Mouse (Mus musculus) ES-Bruce4 (cell line): Measurements from ENCODE around the gene Iqcf3. TPM values are rescaled to one million over a fixed set of nuclear protein-coding genes. Genes with fewer than 3 reads are reported as not detected.

Experiments
- H3K27ac ChIP-seq: 2 replicates; pipeline ENCODE4 v1.5.1; 2012; ENCODE audit warnings: low read length, inconsistent platforms; ENCODE audit not compliant: insufficient read depth
- H3K27me3 ChIP-seq: 2 replicates; pipeline ENCODE4 v1.6.1; 2012; ENCODE audit warnings: mild to moderate bottlenecking, low read length, inconsistent platforms; ENCODE audit not compliant: control insufficient read depth, poor library complexity, insufficient read depth, severe bottlenecking
- H3K36me3 ChIP-seq: 2 replicates; pipeline ENCODE4 v1.6.1; 2012; ENCODE audit warnings: inconsistent platforms, mild to moderate bottlenecking, low read length, moderate library complexity; ENCODE audit not compliant: control insufficient read depth, poor library complexity, insufficient read depth, severe bottlenecking
- H3K4me1 ChIP-seq: one replicate; pipeline ENCODE4 v1.8.1; 2011; ENCODE audit warnings: low read length; ENCODE audit not compliant: control insufficient read depth, insufficient read depth
- H3K4me3 ChIP-seq: 2 replicates; pipeline ENCODE4 v1.5.1; 2011; ENCODE audit warnings: low read depth, mild to moderate bottlenecking, low read length
- H3K9ac ChIP-seq: 2 replicates; pipeline ENCODE4 v1.6.1; 2012; ENCODE audit warnings: low read depth, mild to moderate bottlenecking, inconsistent platforms; ENCODE audit not compliant: poor library complexity, severe bottlenecking
- H3K9me3 ChIP-seq: replicated peaks from 2 replicates; pipeline ENCODE4 v1.6.1; 2012; ENCODE audit warnings: mild to moderate bottlenecking, low read length, inconsistent platforms; ENCODE audit not compliant: control insufficient read depth, poor library complexity, insufficient read depth, severe bottlenecking
- CTCF ChIP-seq: IDR thresholded peaks from one replicate; pipeline ENCODE4 v1.8.1; 2011; ENCODE audit warnings: low read depth, low read length
- EP300 ChIP-seq: IDR thresholded peaks from 2 replicates; pipeline ENCODE4 v1.6.1; 2011; ENCODE audit warnings: low read depth, low read length; ENCODE audit not compliant: insufficient read depth
- POLR2A ChIP-seq: IDR thresholded peaks from one replicate; pipeline ENCODE4 v1.8.1; 2011; ENCODE audit warnings: low read length; ENCODE audit not compliant: insufficient read depth
- polyA plus RNA-seq: library from polyadenylated mRNA; stranded (reverse); fragments of >200 nt; gene quantifications from 2 replicates; pipeline ENCODE4 v1.2.4, GENCODE M21; 2011; ENCODE audit warnings: low read depth; ENCODE audit not compliant: missing spikeins, insufficient read depth, insufficient read length

Iqcf3 gene
- polyA plus RNA-seq, 1 experiment, result not detected

GRCm38 (mm10) chr9:106467746-106468145, 93.7 kb downstream of the Iqcf3 start:
- H3K27ac ChIP-seq, result no peak overlapping the region
- H3K9ac ChIP-seq, result no peak overlapping the region
- H3K27me3 ChIP-seq, result no peaks in the 10 kb centered on the region
- H3K9me3 ChIP-seq, result no peaks in the 10 kb centered on the region
- no peaks in the 10 kb centered on the region for H3K36me3 ChIP-seq
- TF ChIP-seq CTCF, result no peak
- TF ChIP-seq POLR2A, result no peak
- TF ChIP-seq EP300, result no peak
- H3K4me3 ChIP-seq, result no peak overlapping the region
- H3K4me1 ChIP-seq, result no peaks in the 10 kb centered on the region

- TF ChIP-seq CTCF, result no peak
- no peak for TF ChIP-seq EP300
- no peak for TF ChIP-seq POLR2A
- Histone ChIP-seq H3K9ac (no peak overlapping the region), H3K27me3 (no peaks in the 10 kb centered on the region), H3K4me3 (no peak overlapping the region), H3K9me3 (no peaks in the 10 kb centered on the region), H3K36me3 (no peaks in the 10 kb centered on the region), H3K27ac (no peak overlapping the region), H3K4me1 (no peaks in the 10 kb centered on the region)
These were observed 94.7 kb downstream of the Iqcf3 start for GRCm38 (mm10) chr9:106466721-106467120.

GRCm38 (mm10) chr9:106465571-106466200, 95.7 kb downstream of the Iqcf3 start, which contains the start of gene Gpr62:
Gene Gpr62 (minus strand): TSS chr9:106465938.
- H3K36me3 ChIP-seq, result no peaks in the 10 kb centered on the region
- H3K9me3 ChIP-seq, result no peaks in the 10 kb centered on the region
- H3K9ac ChIP-seq, result peak within 1 kb of the TSS; percentile 70
- TF ChIP-seq POLR2A (no peak), EP300 (no peak), CTCF (no peak)
- no peaks in the 10 kb centered on the region for H3K27me3 ChIP-seq
- peak within 1 kb of the TSS; percentile 73 for H3K4me3 ChIP-seq
- H3K4me1 ChIP-seq, result peaks cover 1% of the 10 kb centered on the region
- no peak within 1 kb of the TSS for H3K27ac ChIP-seq

GRCm38 (mm10) chr9:106464751-106465541, 96.5 kb downstream of the Iqcf3 start:
- peak; percentile 46 for TF ChIP-seq POLR2A
- TF ChIP-seq CTCF, result no peak
- TF ChIP-seq EP300, result no peak
- H3K4me1 ChIP-seq, result peaks cover 3% of the 10 kb centered on the region
- peak overlapping the region; percentile 73 for H3K4me3 ChIP-seq
- no peaks in the 10 kb centered on the region for H3K36me3 ChIP-seq
- H3K9ac ChIP-seq, result peak overlapping the region; percentile 70
- no peaks in the 10 kb centered on the region for H3K27me3 ChIP-seq
- no peaks in the 10 kb centered on the region for H3K9me3 ChIP-seq
- no peak overlapping the region for H3K27ac ChIP-seq

- Histone ChIP-seq H3K4me3 (peak overlapping the region; percentile 31), H3K36me3 (no peaks in the 10 kb centered on the region), H3K27me3 (no peaks in the 10 kb centered on the region), H3K9ac (no peak overlapping the region), H3K4me1 (peaks cover 3% of the 10 kb centered on the region), H3K27ac (no peak overlapping the region), H3K9me3 (no peaks in the 10 kb centered on the region)
- TF ChIP-seq EP300, result no peak
- TF ChIP-seq POLR2A, result no peak
- no peak for TF ChIP-seq CTCF
These were observed 98.0 kb downstream of the Iqcf3 start for GRCm38 (mm10) chr9:106463122-106464063.
